Mouse (Mus musculus) liver, embryonic 16.5 days (tissue): ENCODE measurements around the gene Tspan18. TPM values are rescaled to one million over a fixed set of nuclear protein-coding genes. Genes with fewer than 3 reads are reported as not detected.

Source experiments
- ATAC-seq: fragments of 200-750 bp; cut with Nextera tagmentation; 2 replicates; pipeline ENCODE4 v1.8.0; 2017; ENCODE audit warnings: low read depth, mild to moderate bottlenecking, moderate number of reproducible peaks, moderate library complexity
- H3K27ac ChIP-seq: fragments of 300-500 bp; sonication (generic); 2 replicates; pipeline ENCODE4 v1.5.1; 2014; ENCODE audit warnings: mild to moderate bottlenecking, low read length
- H3K27me3 ChIP-seq: fragments of 300-500 bp; sonication (generic); 2 replicates; pipeline ENCODE4 v1.6.1; 2014; ENCODE audit warnings: low read depth, low read length, mixed read lengths; ENCODE audit not compliant: control insufficient read depth, insufficient read depth
- H3K36me3 ChIP-seq: fragments of 300-500 bp; sonication (generic); 2 replicates; pipeline ENCODE4 v1.6.1; 2014; ENCODE audit warnings: mild to moderate bottlenecking; ENCODE audit not compliant: control insufficient read depth, insufficient read depth
- H3K4me1 ChIP-seq: fragments of 300-500 bp; sonication (generic); 2 replicates; pipeline ENCODE4 v1.6.1; 2014; ENCODE audit warnings: low read depth, low read length, mixed read lengths; ENCODE audit not compliant: control insufficient read depth
- H3K4me2 ChIP-seq: fragments of 300-500 bp; sonication (generic); 2 replicates; pipeline ENCODE4 v1.6.1; 2014; ENCODE audit warnings: low read depth, low read length, mixed read lengths
- H3K4me3 ChIP-seq: fragments of 300-500 bp; sonication (generic); 2 replicates; pipeline ENCODE4 v1.5.1; 2014; ENCODE audit warnings: low read depth, mild to moderate bottlenecking, low read length
- H3K9ac ChIP-seq: fragments of 300-500 bp; sonication (generic); 2 replicates; pipeline ENCODE4 v1.6.1; 2014; ENCODE audit warnings: low read depth, low read length
- H3K9me3 ChIP-seq: fragments of 300-500 bp; sonication (generic); replicated peaks from 2 replicates; pipeline ENCODE4 v1.6.1; 2016; ENCODE audit warnings: low read length; ENCODE audit not compliant: control insufficient read depth
- WGBS: fragments of 180-500 bp; shearing (Covaris S2); extraction: QIAGEN DNeasy Blood & Tissue Kit; methylation state at CpG from one replicate; pipeline ENCODE4 v1.1.7; 2014; ENCODE audit not compliant: insufficient replicate concordance; 5-methylcytosine and 5-hydroxymethylcytosine counted together
- polyA plus RNA-seq: library from polyadenylated mRNA; unstranded; fragments of >200 nt; fragmentation: Nextera tagmentation; extraction: Ambion mirVana; gene quantifications from 2 replicates; pipeline ENCODE4 v1.2.1, GENCODE M21; 2015

The Tspan18 gene
- polyA plus RNA-seq, 1 experiment from 2014 or later = 2.0 TPM

GRCm38 (mm10) chr2:93365411-93365810 is 31.1 kb upstream of the Tspan18 start:
- H3K27me3 ChIP-seq = no peaks in the 10 kb centered on the region; the same call in 1 of the 2 replicates

GRCm38 (mm10) chr2:93364951-93365350 is 30.6 kb upstream of the Tspan18 start:
- 48% methylated on average over 2 of the region's 2 CpGs for WGBS
- H3K4me3 ChIP-seq = no peak overlapping the region
- H3K4me2 ChIP-seq = no peak overlapping the region
- no peaks in the 10 kb centered on the region for H3K9me3 ChIP-seq
- H3K36me3 ChIP-seq = no peaks in the 10 kb centered on the region
- H3K4me1 ChIP-seq = peaks cover 4% of the 10 kb centered on the region
- H3K27ac ChIP-seq = no peak overlapping the region
- no peak overlapping the region for H3K9ac ChIP-seq
- H3K27me3 ChIP-seq = no peaks in the 10 kb centered on the region; the same call in 1 of the 2 replicates
- no peak for ATAC-seq

More at GRCm38 (mm10) chr2:93365411-93365810, 31.1 kb upstream of the Tspan18 start:
- Histone ChIP-seq H3K4me3 (no peak overlapping the region), H3K36me3 (no peaks in the 10 kb centered on the region), H3K9ac (no peak overlapping the region), H3K4me2 (no peak overlapping the region), H3K9me3 (no peaks in the 10 kb centered on the region), H3K4me1 (peaks cover 4% of the 10 kb centered on the region), H3K27ac (no peak overlapping the region)
- ATAC-seq = no peak
- 62% methylated on average over 9 of the region's 9 CpGs for WGBS

GRCm38 (mm10) chr2:93361454-93361853 is 27.1 kb upstream of the Tspan18 start:
- Histone ChIP-seq H3K27me3 (no peaks in the 10 kb centered on the region; the same call in 1 of the 2 replicates), H3K4me3 (no peak overlapping the region), H3K9ac (no peak overlapping the region), H3K9me3 (no peaks in the 10 kb centered on the region), H3K27ac (no peak overlapping the region), H3K36me3 (no peaks in the 10 kb centered on the region), H3K4me1 (peaks cover 14% of the 10 kb centered on the region), H3K4me2 (no peak overlapping the region)
- ATAC-seq = 0 out of 2 replicates have a peak, but pooled peaks have one; percentile 41
- 18% methylated on average over 5 of the region's 5 CpGs for WGBS

- ATAC-seq = no peak
- Histone ChIP-seq H3K9me3 (no peaks in the 10 kb centered on the region), H3K4me2 (no peak overlapping the region), H3K27me3 (no peaks in the 10 kb centered on the region), H3K4me3 (no peak overlapping the region), H3K36me3 (no peaks in the 10 kb centered on the region), H3K4me1 (peaks cover 14% of the 10 kb centered on the region), H3K27ac (no peak overlapping the region), H3K9ac (no peak overlapping the region)
- WGBS = 41% methylated on average over 6 of the region's 6 CpGs
Measured at GRCm38 (mm10) chr2:93360310-93360709, 26.0 kb upstream of the Tspan18 start.

DNA sequence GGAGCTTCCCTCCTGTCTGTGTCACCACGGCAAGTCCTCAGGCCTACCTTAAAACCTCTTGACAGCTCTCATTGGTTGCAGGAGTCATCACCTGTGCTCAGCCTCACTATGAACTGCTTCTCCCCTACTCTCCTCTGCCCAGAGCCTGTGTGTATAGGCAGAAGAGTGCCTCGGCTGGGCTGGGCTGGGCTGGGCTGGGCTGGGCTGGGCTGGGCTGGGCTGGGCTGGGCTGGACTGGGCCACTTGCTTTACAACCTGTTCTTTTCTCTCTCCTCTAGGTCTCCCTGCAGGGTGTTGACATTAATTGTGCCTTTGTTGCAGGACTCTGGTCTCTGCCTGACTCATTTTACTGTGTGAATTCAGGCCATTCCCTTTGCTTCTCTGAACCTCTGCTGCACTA is 23.1 kb upstream of the Tspan18 start:
- 39% methylated on average over 2 of the region's 2 CpGs for WGBS

GRCm38 (mm10) chr2:93355845-93356244 is 21.5 kb upstream of the Tspan18 start:
- WGBS = 76% methylated on average over 7 of the region's 7 CpGs
- Histone ChIP-seq H3K4me2 (no peak overlapping the region), H3K9me3 (no peaks in the 10 kb centered on the region), H3K4me1 (peaks cover 33% of the 10 kb centered on the region), H3K4me3 (no peak overlapping the region), H3K36me3 (no peaks in the 10 kb centered on the region), H3K9ac (no peak overlapping the region), H3K27ac (no peak overlapping the region), H3K27me3 (no peaks in the 10 kb centered on the region)
- ATAC-seq = no peak

More for the DNA sequence above, 23.1 kb upstream of the Tspan18 start:
- Histone ChIP-seq H3K36me3 (no peaks in the 10 kb centered on the region), H3K4me1 (peaks cover 37% of the 10 kb centered on the region), H3K4me2 (peak overlapping the region; percentile 25; the same call in 1 of the 2 replicates), H3K9ac (no peak overlapping the region), H3K27me3 (no peaks in the 10 kb centered on the region), H3K9me3 (no peaks in the 10 kb centered on the region), H3K4me3 (no peak overlapping the region), H3K27ac (0 out of 2 replicates have a peak overlapping the region, but pooled peaks have one; percentile 35)
- peak; percentile 19; the same call in 1 of the 2 replicates for ATAC-seq

- no peak overlapping the region for H3K4me2 ChIP-seq
- 40% methylated on average over 1 of the region's 1 CpGs for WGBS
- peak overlapping the region; percentile 11; the same call in 1 of the 2 replicates for H3K9ac ChIP-seq
- H3K9me3 ChIP-seq = no peaks in the 10 kb centered on the region
- no peak for ATAC-seq
- H3K4me1 ChIP-seq = peaks cover 33% of the 10 kb centered on the region
- peak overlapping the region; percentile 35; the same call in 1 of the 2 replicates for H3K27ac ChIP-seq
- H3K36me3 ChIP-seq = no peaks in the 10 kb centered on the region
- H3K4me3 ChIP-seq = no peak overlapping the region
- no peaks in the 10 kb centered on the region for H3K27me3 ChIP-seq
Measured at GRCm38 (mm10) chr2:93354621-93355020, 20.3 kb upstream of the Tspan18 start.

GRCm38 (mm10) chr2:93353725-93354124 is 19.4 kb upstream of the Tspan18 start:
- H3K4me3 ChIP-seq = peak overlapping the region; percentile 47
- 18% methylated on average over 4 of the region's 4 CpGs for WGBS
- H3K9ac ChIP-seq = peak overlapping the region; percentile 58
- H3K36me3 ChIP-seq = no peaks in the 10 kb centered on the region
- H3K4me2 ChIP-seq = peak overlapping the region; percentile 62
- peaks cover 33% of the 10 kb centered on the region for H3K4me1 ChIP-seq
- H3K27me3 ChIP-seq = no peaks in the 10 kb centered on the region
- H3K9me3 ChIP-seq = no peaks in the 10 kb centered on the region
- peak; percentile 98 for ATAC-seq
- H3K27ac ChIP-seq = peak overlapping the region; percentile 77

GRCm38 (mm10) chr2:93352915-93353685 is 18.8 kb upstream of the Tspan18 start:
- 0 out of 2 replicates have a peak, but pooled peaks have one; percentile 20 for ATAC-seq
- Histone ChIP-seq H3K9ac (peak overlapping the region; percentile 58), H3K4me1 (peaks cover 33% of the 10 kb centered on the region), H3K9me3 (no peaks in the 10 kb centered on the region), H3K4me3 (peak overlapping the region; percentile 47), H3K36me3 (no peaks in the 10 kb centered on the region), H3K27me3 (no peaks in the 10 kb centered on the region), H3K4me2 (peak overlapping the region; percentile 62), H3K27ac (peak overlapping the region; percentile 77)
- WGBS = 29% methylated on average over 8 of the region's 8 CpGs
